Mouse (Mus musculus) fibroblast of lung, adult 2 months (primary cell): ENCODE measurements around the gene Celsr1.
A peak's percentile ranks its signal among the peaks of the same experiment; 100 is the strongest.

Source experiments
- DNase-seq: peaks from one replicate; pipeline ENCODE4 v3.0.0-alpha.2; 2011; ENCODE audit warnings: low read depth

The Celsr1 gene

GRCm38 (mm10) chr15:86033191-86033841 is at the start of gene Celsr1:
Gene Celsr1 (minus strand): TSS chr15:86033777.
- no peak for DNase-seq

GRCm38 (mm10) chr15:86083261-86083741 is 49.7 kb upstream of the Celsr1 start:
- peak; percentile 36 for DNase-seq

GRCm38 (mm10) chr15:86082551-86082961 is 49.0 kb upstream of the Celsr1 start:
- DNase-seq, result no peak

- DNase-seq, result no peak
These were observed 48.1 kb upstream of the Celsr1 start for GRCm38 (mm10) chr15:86081654-86082053.

GRCm38 (mm10) chr15:86080408-86080807 is 46.8 kb upstream of the Celsr1 start:
- no peak for DNase-seq

- no peak for DNase-seq
These were observed 46.3 kb upstream of the Celsr1 start for GRCm38 (mm10) chr15:86079876-86080275.

GRCm38 (mm10) chr15:86079467-86079866 is 45.9 kb upstream of the Celsr1 start:
- DNase-seq, result no peak

GRCm38 (mm10) chr15:86078481-86079216 is 45.1 kb upstream of the Celsr1 start:
- no peak for DNase-seq

- DNase-seq, result no peak
These were observed 44.4 kb upstream of the Celsr1 start for GRCm38 (mm10) chr15:86077934-86078333.

- DNase-seq, result no peak
These were observed 42.8 kb upstream of the Celsr1 start for GRCm38 (mm10) chr15:86076378-86076777.

- no peak for DNase-seq
These were observed 42.4 kb upstream of the Celsr1 start for GRCm38 (mm10) chr15:86076048-86076315.

- no peak for DNase-seq
These were observed 41.9 kb upstream of the Celsr1 start for GRCm38 (mm10) chr15:86075305-86076047.

- no peak for DNase-seq
These were observed 40.8 kb upstream of the Celsr1 start for GRCm38 (mm10) chr15:86074171-86074937.

GRCm38 (mm10) chr15:86071166-86071565 is 37.6 kb upstream of the Celsr1 start:
- DNase-seq, result no peak

- DNase-seq, result no peak
These were observed 36.8 kb upstream of the Celsr1 start for GRCm38 (mm10) chr15:86070368-86070767.

GRCm38 (mm10) chr15:86069011-86069791 is 35.6 kb upstream of the Celsr1 start:
- DNase-seq, result no peak

GRCm38 (mm10) chr15:86067941-86068495 is 34.4 kb upstream of the Celsr1 start:
- no peak for DNase-seq

GRCm38 (mm10) chr15:86067581-86067910 is 34.0 kb upstream of the Celsr1 start:
- DNase-seq, result peak; percentile 68

- peak; percentile 69 for DNase-seq
These were observed 33.4 kb upstream of the Celsr1 start for GRCm38 (mm10) chr15:86066836-86067580.

GRCm38 (mm10) chr15:86065367-86065766 is 31.8 kb upstream of the Celsr1 start:
- no peak for DNase-seq

- DNase-seq, result no peak
These were observed 31.3 kb upstream of the Celsr1 start for GRCm38 (mm10) chr15:86064850-86065229.
